Mouse (Mus musculus): Measurements from ENCODE around the gene Cnrip1. TPM values are rescaled to one million over a fixed set of nuclear protein-coding genes. Genes with fewer than 3 reads are reported as not detected.
A peak's percentile ranks its signal among the peaks of the same experiment; 100 is the strongest.
"Not testable (repeated sequence)": the region's sequence is repeated elsewhere in the genome, so short reads cannot be mapped to it uniquely, and the experiment has no call there.

Gene Cnrip1
- total RNA-seq, 2 experiments from 2014 or later, result 99.3 to 102 TPM

DNA sequence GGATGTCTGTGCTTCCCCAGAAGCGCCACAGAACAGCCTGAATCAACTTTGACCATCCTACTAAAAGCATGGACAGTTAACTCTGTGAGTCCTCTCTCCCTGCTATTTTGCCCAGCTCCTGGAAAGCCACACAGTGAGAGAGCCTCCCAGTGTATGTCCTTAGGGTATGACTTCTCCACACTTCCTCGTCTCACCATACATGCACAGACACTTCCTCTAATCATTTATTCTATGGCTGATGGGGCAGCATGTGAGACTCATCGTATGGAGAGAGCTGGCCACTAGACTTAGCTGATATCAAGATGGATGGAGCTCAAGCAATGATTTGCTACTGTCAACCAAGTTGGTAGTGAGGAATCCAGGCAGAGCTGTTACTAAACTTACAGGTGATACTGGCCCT lies 27.4 kb upstream of the Cnrip1 start:
- H3K27ac ChIP-seq, result no peak overlapping the region
- intact Hi-C loops (cut with DNase I), result no loop called here
- no peak overlapping the region for H3K4me3 ChIP-seq
- DNase-seq (ENCODE audit: extremely low spot score in 1 of 2, low spot score in 2 of 2), result no peak
- no peak for TF ChIP-seq CTCF (IDR thresholded peaks at IDR 0.05)

DNA sequence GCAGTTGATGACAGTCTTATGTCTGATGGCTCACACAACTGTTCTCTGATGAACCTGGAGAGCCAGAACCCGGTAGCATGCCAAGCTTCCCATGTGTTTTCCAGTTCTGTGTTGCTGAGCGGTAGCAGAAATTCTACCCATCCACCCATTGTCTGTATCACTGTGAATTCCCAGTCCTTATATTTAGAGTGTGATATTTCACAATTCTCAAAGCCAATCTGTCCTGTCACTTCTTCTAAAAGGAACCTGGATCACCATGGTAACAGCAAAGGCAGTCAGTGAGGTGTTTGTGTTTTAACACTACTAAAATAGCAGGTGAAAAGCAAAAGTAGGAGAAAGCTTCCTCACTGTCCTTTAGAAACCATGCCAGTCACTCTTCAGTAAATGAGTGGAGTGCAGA lies 5.6 kb upstream of the Cnrip1 start:
- no peak for DNase-seq (ENCODE audit: extremely low spot score in 1 of 2, low spot score in 2 of 2)
- H3K4me3 ChIP-seq, result no peak overlapping the region
- TF ChIP-seq CTCF (IDR thresholded peaks at IDR 0.05), result no peak
- peak overlapping the region; percentile 70 for H3K27ac ChIP-seq
- intact Hi-C loops (cut with DNase I), result loop anchor here (2.0 kb wide), 2 partner anchors 33 to 73 kb away; no protein-coding TSS in a partner anchor

GRCm38 (mm10) chr11:17052476-17053049 lies 1.2 kb downstream of the Cnrip1 start:
- no peak for TF ChIP-seq CTCF (IDR thresholded peaks at IDR 0.05)
- intact Hi-C loops (cut with DNase I), result loop anchor here (1.0 to 2.0 kb wide), 3 partner anchors 54 to 107 kb away; partner anchors contain the start of gene Ppp3r1
- DNase-seq (ENCODE audit: extremely low spot score in 1 of 2, low spot score in 2 of 2), result peak in 1 of 2 experiments; percentile 30
- H3K27ac ChIP-seq, result peak overlapping the region; percentile 95
- peak overlapping the region; percentile 75 for H3K4me3 ChIP-seq

- H3K4me3 ChIP-seq; H3K27ac ChIP-seq; DNase-seq (ENCODE audit: extremely low spot score in 1 of 2, low spot score in 2 of 2); intact Hi-C loops (cut with DNase I): not testable (repeated sequence)
Measured at GRCm38 (mm10) chr11:17069360-17069759, 18.0 kb downstream of the Cnrip1 start.

GRCm38 (mm10) chr11:17075656-17076055 lies 24.3 kb downstream of the Cnrip1 start:
- intact Hi-C loops (cut with DNase I), result no loop called here
- no peak for DNase-seq (ENCODE audit: extremely low spot score in 1 of 2, low spot score in 2 of 2)
- Histone ChIP-seq H3K4me3 (no peak overlapping the region), H3K27ac (no peak overlapping the region)
- no peak for TF ChIP-seq CTCF (IDR thresholded peaks at IDR 0.05)

DNA sequence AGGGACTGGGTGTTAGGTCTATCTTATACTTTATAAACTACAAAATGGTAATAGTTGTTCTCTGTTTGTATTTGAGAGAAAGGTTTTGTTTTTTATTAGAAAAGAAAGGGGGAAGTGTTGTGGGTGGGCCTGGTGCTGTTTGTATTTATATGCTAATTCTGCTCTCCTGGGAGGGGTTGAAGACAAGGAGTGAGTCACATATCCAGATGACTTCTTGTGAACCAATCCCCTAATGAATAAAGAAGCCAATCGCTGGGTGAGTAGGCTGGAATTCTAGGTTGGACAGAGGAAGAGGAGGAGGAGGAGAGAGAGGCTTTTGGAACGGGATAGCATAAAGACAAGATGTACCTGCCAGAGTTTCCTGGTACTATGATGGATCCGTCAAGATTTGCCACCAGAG lies 30.7 kb downstream of the Cnrip1 start:
- intact Hi-C loops (cut with DNase I), result loop anchor here (2.0 to 5.0 kb wide), 4 partner anchors 79 to 175 kb away; partner anchors contain the start of genes C1d and Pno1
- H3K27ac ChIP-seq, result no peak overlapping the region
- no peak for TF ChIP-seq CTCF (IDR thresholded peaks at IDR 0.05)
- H3K4me3 ChIP-seq, result no peak overlapping the region
- no peak for DNase-seq (ENCODE audit: extremely low spot score in 1 of 2, low spot score in 2 of 2)

GRCm38 (mm10) chr11:17082953-17083352 lies 31.6 kb downstream of the Cnrip1 start:
- H3K27ac ChIP-seq, result no peak overlapping the region

GRCm38 (mm10) chr11:17083455-17083854 lies 32.1 kb downstream of the Cnrip1 start:
- TF ChIP-seq CTCF (IDR thresholded peaks at IDR 0.05), result no peak
- no peak overlapping the region for H3K4me3 ChIP-seq
- intact Hi-C loops (cut with DNase I), result loop anchor here (2.0 to 5.0 kb wide), 4 partner anchors 77 to 174 kb away; partner anchors contain the start of genes C1d and Pno1

More at GRCm38 (mm10) chr11:17082953-17083352, 31.6 kb downstream of the Cnrip1 start:
- DNase-seq (ENCODE audit: extremely low spot score in 1 of 2, low spot score in 2 of 2), result no peak
- intact Hi-C loops (cut with DNase I), result loop anchor here (2.0 to 5.0 kb wide), 4 partner anchors 78 to 174 kb away; partner anchors contain the start of genes C1d and Pno1
- H3K4me3 ChIP-seq, result no peak overlapping the region
- peak; percentile 87 for TF ChIP-seq CTCF (IDR thresholded peaks at IDR 0.05)

GRCm38 (mm10) chr11:17083866-17084265 lies 32.5 kb downstream of the Cnrip1 start:
- Histone ChIP-seq H3K4me3 (no peak overlapping the region), H3K27ac (no peak overlapping the region)
- intact Hi-C loops (cut with DNase I), result loop anchor here (1.0 to 5.0 kb wide), 5 partner anchors 23 to 173 kb away; partner anchors contain the start of genes C1d and Pno1
- no peak for DNase-seq (ENCODE audit: extremely low spot score in 1 of 2, low spot score in 2 of 2)
- TF ChIP-seq CTCF (IDR thresholded peaks at IDR 0.05), result no peak

More at GRCm38 (mm10) chr11:17083455-17083854, 32.1 kb downstream of the Cnrip1 start:
- no peak for DNase-seq (ENCODE audit: extremely low spot score in 1 of 2, low spot score in 2 of 2)
- H3K27ac ChIP-seq, result no peak overlapping the region

DNA sequence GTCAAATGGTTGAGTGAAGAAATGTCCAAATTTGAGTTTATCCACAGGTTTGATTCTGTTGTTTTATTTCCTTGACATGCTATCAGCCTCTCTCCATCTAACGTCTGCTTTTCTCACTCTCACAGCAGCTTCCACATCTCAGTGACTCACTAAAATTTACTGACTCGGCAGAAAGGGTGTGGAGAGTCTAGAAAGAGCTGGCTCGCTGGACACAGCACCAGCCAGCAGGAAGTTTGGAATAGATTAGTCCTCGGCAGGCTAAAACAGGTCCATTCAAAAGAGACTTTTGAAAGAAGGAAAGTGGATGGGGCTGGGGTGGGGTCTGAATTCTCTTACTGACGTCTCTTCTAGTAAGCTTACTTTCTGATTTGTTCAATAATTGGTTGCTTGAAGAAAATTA lies 34.7 kb downstream of the Cnrip1 start:
- DNase-seq (ENCODE audit: extremely low spot score in 1 of 2, low spot score in 2 of 2), result no peak
- intact Hi-C loops (cut with DNase I), result no loop called here
- Histone ChIP-seq H3K27ac (no peak overlapping the region), H3K4me3 (no peak overlapping the region)
- TF ChIP-seq CTCF (IDR thresholded peaks at IDR 0.05), result no peak

DNA sequence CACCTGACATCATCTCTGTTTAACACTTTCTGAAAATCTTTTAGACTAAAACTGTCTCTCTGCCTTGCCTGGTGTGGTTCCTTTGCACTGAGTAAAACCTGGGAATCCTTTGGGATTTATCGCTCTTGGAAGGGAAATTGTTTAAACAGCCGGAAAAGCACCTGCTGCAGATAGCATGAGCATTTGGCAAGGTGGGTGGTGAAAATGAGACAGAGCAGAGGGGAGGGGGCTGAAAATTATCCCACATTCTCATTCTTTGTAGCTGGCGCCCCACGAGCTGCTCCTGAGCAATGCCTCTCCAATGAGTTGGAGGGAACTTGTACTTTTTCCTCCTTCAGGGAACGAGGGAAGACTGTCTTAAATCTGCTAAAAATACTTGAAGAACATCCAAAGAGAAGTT lies 55.5 kb downstream of the Cnrip1 start:
- intact Hi-C loops (cut with DNase I), result loop anchor here (1.0 to 2.0 kb wide), 4 partner anchors 23 to 54 kb away; partner anchors contain the start of genes Plek and Ppp3r1
- DNase-seq (ENCODE audit: extremely low spot score in 1 of 2, low spot score in 2 of 2), result peak; percentile 42 to 43
- Histone ChIP-seq H3K4me3 (no peak overlapping the region), H3K27ac (peak overlapping the region; percentile 53; the same call in 1 of the 2 replicates)
- TF ChIP-seq CTCF (IDR thresholded peaks at IDR 0.05), result no peak

DNA sequence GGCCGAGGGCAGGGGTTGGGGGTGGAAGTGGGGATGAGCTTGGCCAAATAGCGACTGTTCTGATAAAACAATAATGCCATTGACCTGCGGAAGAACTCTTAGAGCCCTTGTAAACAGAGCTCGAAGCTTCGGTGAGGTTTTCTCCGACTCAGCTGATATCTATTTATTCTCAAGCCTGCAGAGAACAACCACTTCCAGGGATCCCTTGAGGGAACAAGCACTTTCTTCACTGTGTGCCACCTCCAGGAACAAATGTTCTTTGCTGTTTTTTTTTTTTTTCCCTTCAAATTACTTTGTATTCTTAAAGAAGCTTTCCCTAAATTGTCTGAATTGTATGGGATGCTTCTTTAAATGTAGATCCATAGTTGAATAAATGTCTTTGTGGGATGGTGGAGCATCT lies 56.0 kb downstream of the Cnrip1 start:
- DNase-seq (ENCODE audit: extremely low spot score in 1 of 2, low spot score in 2 of 2), result no peak
- intact Hi-C loops (cut with DNase I), result loop anchor here (1.0 to 2.0 kb wide), 4 partner anchors 23 to 55 kb away; partner anchors contain the start of genes Plek and Ppp3r1
- no peak overlapping the region; the same call in 1 of the 2 replicates for H3K27ac ChIP-seq
- no peak overlapping the region for H3K4me3 ChIP-seq
- no peak for TF ChIP-seq CTCF (IDR thresholded peaks at IDR 0.05)

All from left cerebral cortex, adult 2 months (tissue).